Mouse (Mus musculus): ENCODE measurements at regions not wholly inside any gene's neighbourhood (a gene's known extent, or its start where the extent isn't known, plus 50 kb on each side); places are given as distances from the start of the nearest gene placed in this dataset.
A peak's percentile ranks its signal among the peaks of the same experiment; 100 is the strongest.

- 90% methylated on average over 11 of the region's 11 CpGs for WGBS
- Histone ChIP-seq H3K27ac (replicated peaks; ENCODE audit: insufficient read depth, low read depth, low read length) (no peak overlapping the region), H3K27me3 (ENCODE audit: control insufficient read depth, insufficient read depth, low read length) (no peaks in the 10 kb centered on the region), H3K4me1 (ENCODE audit: control insufficient read depth, insufficient read depth, low read length) (no peaks in the 10 kb centered on the region), H3K36me3 (ENCODE audit: control insufficient read depth, insufficient read depth, low read length) (no peaks in the 10 kb centered on the region), H3K79me2 (ENCODE audit: control insufficient read depth, insufficient read depth, low read length) (no peaks in the 10 kb centered on the region), H3K9ac (ENCODE audit: low read depth, low read length) (no peak overlapping the region), H3K4me3 (ENCODE audit: insufficient read depth, low read depth, low read length) (no peak overlapping the region)
- no peak for TF ChIP-seq CTCF (IDR thresholded peaks at IDR 0.05; ENCODE audit: low read depth, low read length)
- no peak for TF ChIP-seq POLR2A (IDR thresholded peaks at IDR 0.05; ENCODE audit: extremely low read depth, insufficient read depth, low read length)
- DNase-seq (ENCODE audit: extremely low read depth, low read depth, low spot score), result no peak
Measured at GRCm38 (mm10) chr13:116243272-116243784, 66.2 kb downstream of the Isl1 start.

GRCm38 (mm10) chr13:116215101-116215500, 94.4 kb downstream of the Isl1 start:
- TF ChIP-seq CTCF (IDR thresholded peaks at IDR 0.05; ENCODE audit: low read depth, low read length) (no peak), POLR2A (IDR thresholded peaks at IDR 0.05; ENCODE audit: extremely low read depth, insufficient read depth, low read length) (no peak)
- Histone ChIP-seq H3K9ac (ENCODE audit: low read depth, low read length) (no peak overlapping the region), H3K79me2 (ENCODE audit: control insufficient read depth, insufficient read depth, low read length) (no peaks in the 10 kb centered on the region), H3K27ac (replicated peaks; ENCODE audit: insufficient read depth, low read depth, low read length) (no peak overlapping the region), H3K36me3 (ENCODE audit: control insufficient read depth, insufficient read depth, low read length) (no peaks in the 10 kb centered on the region), H3K27me3 (ENCODE audit: control insufficient read depth, insufficient read depth, low read length) (no peaks in the 10 kb centered on the region), H3K4me1 (ENCODE audit: control insufficient read depth, insufficient read depth, low read length) (no peaks in the 10 kb centered on the region), H3K4me3 (ENCODE audit: insufficient read depth, low read depth, low read length) (no peak overlapping the region)
- 53% methylated on average over 3 of the region's 3 CpGs for whole genome bisulfite sequencing
- DNase-seq (ENCODE audit: extremely low read depth, low read depth, low spot score), result no peak

GRCm38 (mm10) chr13:116213843-116214829, 95.4 kb downstream of the Isl1 start:
- no peaks in the 10 kb centered on the region for H3K36me3 ChIP-seq (ENCODE audit: control insufficient read depth, insufficient read depth, low read length)
- H3K27ac ChIP-seq (replicated peaks; ENCODE audit: insufficient read depth, low read depth, low read length), result no peak overlapping the region
- no peak for DNase-seq (ENCODE audit: extremely low read depth, low read depth, low spot score)
- no peak overlapping the region for H3K4me3 ChIP-seq (ENCODE audit: insufficient read depth, low read depth, low read length)
- TF ChIP-seq CTCF (IDR thresholded peaks at IDR 0.05; ENCODE audit: low read depth, low read length) (no peak), POLR2A (IDR thresholded peaks at IDR 0.05; ENCODE audit: extremely low read depth, insufficient read depth, low read length) (no peak)
- no peaks in the 10 kb centered on the region for H3K4me1 ChIP-seq (ENCODE audit: control insufficient read depth, insufficient read depth, low read length)
- WGBS, result 52% methylated on average over 6 of the region's 6 CpGs
- H3K9ac ChIP-seq (ENCODE audit: low read depth, low read length), result no peak overlapping the region
- no peaks in the 10 kb centered on the region for H3K79me2 ChIP-seq (ENCODE audit: control insufficient read depth, insufficient read depth, low read length)
- no peaks in the 10 kb centered on the region for H3K27me3 ChIP-seq (ENCODE audit: control insufficient read depth, insufficient read depth, low read length)

- H3K27me3 ChIP-seq (ENCODE audit: control insufficient read depth, insufficient read depth, low read length), result no peaks in the 10 kb centered on the region
- DNase-seq (ENCODE audit: extremely low read depth, low read depth, low spot score), result no peak
- WGBS, result 12% methylated on average over 11 of the region's 11 CpGs
- H3K4me1 ChIP-seq (ENCODE audit: control insufficient read depth, insufficient read depth, low read length), result no peaks in the 10 kb centered on the region
- H3K27ac ChIP-seq (replicated peaks; ENCODE audit: insufficient read depth, low read depth, low read length), result no peak overlapping the region
- H3K4me3 ChIP-seq (ENCODE audit: insufficient read depth, low read depth, low read length), result no peak overlapping the region
- no peak overlapping the region for H3K9ac ChIP-seq (ENCODE audit: low read depth, low read length)
- TF ChIP-seq POLR2A (IDR thresholded peaks at IDR 0.05; ENCODE audit: extremely low read depth, insufficient read depth, low read length) (no peak), CTCF (IDR thresholded peaks at IDR 0.05; ENCODE audit: low read depth, low read length) (no peak)
- H3K79me2 ChIP-seq (ENCODE audit: control insufficient read depth, insufficient read depth, low read length), result no peaks in the 10 kb centered on the region
- no peaks in the 10 kb centered on the region for H3K36me3 ChIP-seq (ENCODE audit: control insufficient read depth, insufficient read depth, low read length)
Measured at GRCm38 (mm10) chr13:116201177-116201920, 108.1 kb downstream of the Isl1 start.

DNA sequence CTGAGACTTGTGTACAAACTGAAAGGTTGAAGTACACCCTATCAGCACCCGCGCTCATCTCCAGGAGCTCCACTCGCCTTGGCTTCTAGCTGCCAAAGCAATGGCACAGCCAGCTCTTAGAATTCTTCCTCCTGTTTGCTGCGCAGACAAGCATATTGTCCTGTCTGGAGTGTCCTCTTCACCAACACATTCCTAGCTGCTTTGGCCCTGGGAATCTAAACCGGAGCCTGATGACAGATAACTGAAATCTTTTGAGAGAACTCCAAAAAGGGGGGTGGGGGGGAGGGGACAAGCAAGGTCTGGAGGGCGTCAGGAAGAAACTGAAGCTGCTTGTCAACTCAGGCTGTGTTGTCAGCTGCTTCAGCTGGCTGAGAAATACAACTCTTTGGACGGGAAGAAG, 122.4 kb downstream of the Isl1 start:
- Histone ChIP-seq H3K79me2 (ENCODE audit: control insufficient read depth, insufficient read depth, low read length) (no peaks in the 10 kb centered on the region), H3K36me3 (ENCODE audit: control insufficient read depth, insufficient read depth, low read length) (no peaks in the 10 kb centered on the region), H3K4me1 (ENCODE audit: control insufficient read depth, insufficient read depth, low read length) (no peaks in the 10 kb centered on the region), H3K9ac (ENCODE audit: low read depth, low read length) (no peak overlapping the region), H3K4me3 (ENCODE audit: insufficient read depth, low read depth, low read length) (no peak overlapping the region), H3K27me3 (ENCODE audit: control insufficient read depth, insufficient read depth, low read length) (no peaks in the 10 kb centered on the region), H3K27ac (replicated peaks; ENCODE audit: insufficient read depth, low read depth, low read length) (no peak overlapping the region)
- DNase-seq (ENCODE audit: extremely low read depth, low read depth, low spot score), result peak; percentile 39
- TF ChIP-seq CTCF (IDR thresholded peaks at IDR 0.05; ENCODE audit: low read depth, low read length) (no peak), POLR2A (IDR thresholded peaks at IDR 0.05; ENCODE audit: extremely low read depth, insufficient read depth, low read length) (no peak)
- 38% methylated on average over 7 of the region's 7 CpGs for WGBS
